ENCODE assay signal across 8 mouse cellular contexts in the genomic region with DNA sequence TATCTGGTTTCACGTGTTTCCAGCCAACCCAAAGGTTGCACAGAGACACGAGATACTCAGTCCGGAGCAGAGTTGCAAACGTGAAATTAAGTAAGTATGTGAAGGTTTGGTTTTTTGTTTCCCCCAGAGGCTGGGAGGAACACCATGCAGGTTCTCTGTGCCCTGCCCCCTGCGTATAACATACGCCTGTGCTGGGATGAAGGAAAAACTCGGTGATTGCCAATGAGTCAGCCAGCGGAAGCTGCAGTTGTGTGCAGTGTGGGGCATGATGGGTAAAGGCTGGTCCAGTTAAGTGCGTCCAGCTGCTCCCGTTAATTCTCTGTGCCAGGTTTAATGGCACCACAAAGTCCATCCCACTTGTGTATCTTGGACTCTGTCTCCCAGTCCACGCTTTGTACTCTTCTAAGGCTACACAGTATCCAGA. TPM values are rescaled to one million over a fixed set of nuclear protein-coding genes. Genes with fewer than 3 reads are reported as not detected.
DNase-seq lines count a peak whose midpoint lies in the region; ATAC-seq and TF ChIP-seq lines count a peak whose summit lies in the region.
"Had no signal": no experiment of that assay in that cellular context is flagged by ENCODE, and none has a peak within 500 bp of the region (broad histone marks: within the 10 kb centered on the region; RNA-seq: fewer than 3 reads in every experiment).

No protein-coding gene starts in this region.

- ATAC-seq in lung, embryonic 15.5 days (ENCODE audit: borderline replicate concordance, extremely low read depth, low FRiP score, low TSS enrichment), result peak; percentile 47; the same call in 1 of the 2 replicates
- ATAC-seq in liver, postnatal 0 days, result 0 out of 2 replicates have a peak, but pooled peaks have one; percentile 4
- no peak for ATAC-seq in granulocyte monocyte progenitor cell, adult 5-6 weeks (replicated peaks; ENCODE audit: poor library complexity, severe bottlenecking)

- TF ChIP-seq EP300 in liver, postnatal 0 days (IDR thresholded peaks at IDR 0.05; ENCODE audit: low read depth), result 0 out of 2 replicates have a peak, but pooled peaks have one; percentile 21

- H3K36me3 ChIP-seq in lung, embryonic 15.5 days, result no peaks in the 10 kb centered on the region
- no peaks in the 10 kb centered on the region for H3K36me3 ChIP-seq in kidney, adult 2 months (ENCODE audit: control insufficient read depth, insufficient read depth, low read length)
- H3K36me3 ChIP-seq in liver, postnatal 0 days (replicated peaks; ENCODE audit: insufficient read depth, low read length), result no peaks in the 10 kb centered on the region

- intact Hi-C loops in heart, postnatal 25 days (cut with DNase I), result loop anchor here (5.0 kb wide), 2 partner anchors 103 to 112 kb away; a partner anchor contains a TSS

- TF ChIP-seq CTCF in kidney, adult 2 months (conservative IDR thresholded peaks at IDR 0.05; ENCODE audit: insufficient read depth, insufficient read length, low read depth, low read length), result no peak
- no peak for TF ChIP-seq CTCF in liver, postnatal 0 days (IDR thresholded peaks at IDR 0.05; ENCODE audit: low read depth)

- peak overlapping the region; percentile 14 for H3K4me2 ChIP-seq in lung, embryonic 15.5 days
- H3K4me2 ChIP-seq in liver, postnatal 0 days (ENCODE audit: low read depth, low read length), result peak overlapping the region; percentile 82

- DNase-seq in lung, adult 18-20 months, result no peak
- DNase-seq in heart, postnatal 25 days (ENCODE audit: low spot score), result peak; percentile 17
- DNase-seq in kidney, adult 2 months, result peak; percentile 83
- DNase-seq in liver, postnatal 0 days, result no peak
- DNase-seq in layer of hippocampus, postnatal 25 days (ENCODE audit: extremely low spot score in 1 of 2, low spot score in 1 of 2), result no peak

- H3K27me3 ChIP-seq in lung, embryonic 15.5 days, result no peaks in the 10 kb centered on the region
- no peaks in the 10 kb centered on the region for H3K27me3 ChIP-seq in kidney, adult 2 months (replicated peaks; ENCODE audit: control insufficient read depth, insufficient read depth, low read length)
- H3K27me3 ChIP-seq in liver, postnatal 0 days (ENCODE audit: insufficient read depth, low read length), result no peaks in the 10 kb centered on the region

- 0 out of 2 replicates have a peak overlapping the region, but pooled peaks have one; percentile 37 for H3K27ac ChIP-seq in lung, embryonic 15.5 days
- H3K27ac ChIP-seq in kidney, adult 2 months (ENCODE audit: insufficient read depth, low read depth, low read length), result peak overlapping the region; percentile 69
- peak overlapping the region; percentile 0 for H3K27ac ChIP-seq in liver, postnatal 0 days (ENCODE audit: low read depth)
- H3K27ac ChIP-seq: stomach, postnatal 0 days had no signal

- H3K9me3 ChIP-seq in lung, embryonic 15.5 days, result no peaks in the 10 kb centered on the region
- no peaks in the 10 kb centered on the region for H3K9me3 ChIP-seq in liver, postnatal 0 days (ENCODE audit: low read length)

- TF ChIP-seq POLR2A in kidney, adult 2 months (IDR thresholded peaks at IDR 0.05; ENCODE audit: low read depth, low read length), result no peak

- 67% methylated on average over 11 of the region's 11 CpGs for WGBS in lung, embryonic 15.5 days
- 49% methylated on average over 11 of the region's 11 CpGs for WGBS in kidney, adult 2 months
- 74% methylated on average over 11 of the region's 11 CpGs for WGBS in liver, postnatal 0 days (ENCODE audit: insufficient replicate concordance)

- H3K4me1 ChIP-seq in lung, embryonic 15.5 days, result peaks cover under 1% of the 10 kb centered on the region; the same call in 1 of the 2 replicates
- H3K4me1 ChIP-seq in kidney, adult 2 months (ENCODE audit: control insufficient read depth, insufficient read depth, low read length), result no peaks in the 10 kb centered on the region; the same call in 1 of the 2 replicates
- 0 out of 2 replicates have a peak, but pooled peaks cover 1% of the 10 kb centered on the region for H3K4me1 ChIP-seq in liver, postnatal 0 days (ENCODE audit: insufficient read depth)

- no peak overlapping the region for H3K4me3 ChIP-seq in lung, embryonic 15.5 days
- H3K4me3 ChIP-seq in kidney, adult 2 months (ENCODE audit: insufficient read depth, low read depth, low read length), result peak overlapping the region; percentile 48
- 0 out of 2 replicates have a peak overlapping the region, but pooled peaks have one; percentile 69 for H3K4me3 ChIP-seq in liver, postnatal 0 days (ENCODE audit: low read depth, low read length)

- no peak overlapping the region for H3K9ac ChIP-seq in lung, embryonic 15.5 days
- 0 out of 2 replicates have a peak overlapping the region, but pooled peaks have one; percentile 3 for H3K9ac ChIP-seq in liver, postnatal 0 days (replicated peaks)

RNA-seq across cellular contexts. Expression of a gene that starts 4.4 kb away (rescaled TPM):
- polyA plus RNA-seq in lung, embryonic 15.5 days (2015; fragmentation: Nextera tagmentation; extraction: Ambion mirVana), result 27.3 and 29.7 TPM in 2 replicates
- 10 to 100 TPM; 40.6 to 44.7 TPM for total RNA-seq in heart, postnatal 25 days (2021)
- 32.5 and 36.6 TPM in 2 replicates for polyA plus RNA-seq in kidney, adult 2 months (2012; rRNA removed)
- polyA plus RNA-seq in liver, postnatal 0 days (2015; fragmentation: Nextera tagmentation; extraction: Ambion mirVana), result 11.8 and 16.8 TPM in 2 replicates
- total RNA-seq in layer of hippocampus, postnatal 25 days (2021), result 10 to 100 TPM in 1 of 2 experiments, 1 to 10 TPM in 1; 9.9 to 15.9 TPM
- not detected in 2 replicates for total RNA-seq in granulocyte monocyte progenitor cell, adult 5-6 weeks (2014; fragmentation: Nextera tagmentation)
- 0.73 TPM in 1 of 2 replicates, not detected in the other for total RNA-seq in granulocyte monocyte progenitor cell, adult 5-6 weeks (2017)

Comparison
In these comparisons a context has a peak if more than half of its experiments do, and no peak if none do; other contexts are left out.
1. H3K27ac ChIP-seq: peak in every context shown above with its lines; median percentile 69 in kidney, adult 2 months; 37 in lung, embryonic 15.5 days; 0 in liver, postnatal 0 days.
2. DNase-seq: peak in heart, postnatal 25 days (single experiment) and kidney, adult 2 months (single experiment); none in lung, adult 18-20 months (0 of 2), liver, postnatal 0 days (single experiment) and layer of hippocampus, postnatal 25 days (0 of 2).
3. RNA of a gene that starts 4.4 kb away (total RNA-seq): 40.6 to 44.7 TPM in heart, postnatal 25 days and 9.9 to 15.9 TPM in layer of hippocampus, postnatal 25 days; 0.73 TPM in granulocyte monocyte progenitor cell, adult 5-6 weeks; every median in the first group is over 4 times any median in the second.